Comparison of ENCODE assay signal across 9 mouse cellular contexts in genomic region chr11:96969746-96970145, GRCm38 (mm10). TPM values are rescaled to one million over a fixed set of nuclear protein-coding genes. Genes with fewer than 3 reads are reported as not detected.
DNase-seq lines count a peak whose midpoint lies in the region; ATAC-seq and TF ChIP-seq lines count a peak whose summit lies in the region.
"Had no signal": no experiment of that assay in that cellular context is flagged by ENCODE, and none has a peak within 500 bp of the region (broad histone marks: within the 10 kb centered on the region; RNA-seq: fewer than 3 reads in every experiment).

No protein-coding gene starts in this region.

- H3K27ac ChIP-seq in forebrain, embryonic 10.5 days, result 0 out of 2 replicates have a peak overlapping the region, but pooled peaks have one; percentile 17
- no peak overlapping the region for H3K27ac ChIP-seq in forebrain, embryonic 11.5 days (ENCODE audit: low read depth, low read length)

- H3K4me2 ChIP-seq in forebrain, embryonic 11.5 days (ENCODE audit: low read depth, low read length, severe bottlenecking), result no peak overlapping the region

- H3K36me3 ChIP-seq in forebrain, embryonic 10.5 days (replicated peaks), result peaks cover 10% of the 10 kb centered on the region
- no peaks in the 10 kb centered on the region for H3K36me3 ChIP-seq in forebrain, embryonic 11.5 days (ENCODE audit: control insufficient read depth, insufficient read depth, low read length)

- WGBS in forebrain, embryonic 10.5 days, result 93% methylated on average over 1 of the region's 1 CpGs
- 94% methylated on average over 1 of the region's 1 CpGs for WGBS in forebrain, embryonic 11.5 days
- WGBS in lung, adult 2 months, result 12% methylated on average over 1 of the region's 1 CpGs

- no peak for TF ChIP-seq CTCF in lung, adult 2 months (IDR thresholded peaks at IDR 0.05; ENCODE audit: insufficient read depth, low read length)

- ATAC-seq in forebrain, embryonic 11.5 days (replicated peaks; ENCODE audit: low FRiP score), result no peak

- no peak overlapping the region; the same call in 1 of the 2 replicates for H3K4me3 ChIP-seq in forebrain, embryonic 10.5 days
- H3K4me3 ChIP-seq in forebrain, embryonic 11.5 days (ENCODE audit: low read depth, low read length), result no peak overlapping the region
- no peak overlapping the region for H3K4me3 ChIP-seq in lung, adult 2 months (replicated peaks; ENCODE audit: extremely low read depth, low read depth, low read length)

- DNase-seq in forebrain, embryonic 10.5 days (ENCODE audit: extremely low spot score, low spot score), result no peak
- no peak for DNase-seq in forebrain, embryonic 11.5 days (ENCODE audit: low spot score)
- DNase-seq in adipocyte (ENCODE audit: low spot score), result peak; percentile 94
- peak; percentile 91 for DNase-seq in gastrocnemius, postnatal 25 days
- peak; percentile 61 for DNase-seq in kidney, adult 18-20 months
- peak; percentile 47 for DNase-seq in lung, adult 2 months
- DNase-seq in layer of hippocampus, adult 9-10 months (ENCODE audit: low spot score), result no peak
- no peak for DNase-seq in urinary bladder, postnatal 10 days (ENCODE audit: low spot score)

- H3K9me3 ChIP-seq in forebrain, embryonic 10.5 days, result no peaks in the 10 kb centered on the region
- H3K9me3 ChIP-seq in forebrain, embryonic 11.5 days (ENCODE audit: control insufficient read depth, low read length), result no peaks in the 10 kb centered on the region

- no peaks in the 10 kb centered on the region for H3K27me3 ChIP-seq in forebrain, embryonic 10.5 days (ENCODE audit: poor library complexity, severe bottlenecking)
- H3K27me3 ChIP-seq in forebrain, embryonic 11.5 days (ENCODE audit: control insufficient read depth, insufficient read depth, low read length), result no peaks in the 10 kb centered on the region
- H3K27me3 ChIP-seq: CH12.LX had no signal

- H3K4me1 ChIP-seq in forebrain, embryonic 10.5 days, result peaks cover 29% of the 10 kb centered on the region
- 0 out of 2 replicates have a peak, but pooled peaks cover 2% of the 10 kb centered on the region for H3K4me1 ChIP-seq in forebrain, embryonic 11.5 days (replicated peaks; ENCODE audit: control insufficient read depth, insufficient read depth, low read length)
- peaks cover 51% of the 10 kb centered on the region for H3K4me1 ChIP-seq in lung, adult 2 months (ENCODE audit: control insufficient read depth, insufficient read depth, low read length)

- H3K9ac ChIP-seq in forebrain, embryonic 11.5 days (ENCODE audit: low read length), result no peak overlapping the region

- TF ChIP-seq POLR2A in lung, adult 2 months (IDR thresholded peaks at IDR 0.05; ENCODE audit: borderline replicate concordance, extremely low read depth, low read depth, low read length), result no peak

RNA-seq across cellular contexts. Expression of gene Sp2, which starts 13.0 kb away (rescaled TPM):
- 29.7 and 30.9 TPM in 2 replicates for polyA plus RNA-seq in forebrain, embryonic 10.5 days (2016; fragmentation: Nextera tagmentation; extraction: Ambion mirVana)
- 30.9 and 31.0 TPM in 2 replicates for polyA plus RNA-seq in forebrain, embryonic 11.5 days (2014; fragmentation: Nextera tagmentation; extraction: Ambion mirVana)
- total RNA-seq in gastrocnemius, postnatal 25 days (2021), result 1 to 10 TPM; 8.9 to 9.0 TPM
- polyA plus RNA-seq in lung, adult 2 months (2012; rRNA removed), result 23.1 and 26.3 TPM in 2 replicates

RNA-seq across cellular contexts. Expression of gene Pnpo, which starts 26.0 kb away (rescaled TPM):
- 36.8 and 40.7 TPM in 2 replicates for polyA plus RNA-seq in forebrain, embryonic 10.5 days (2016; fragmentation: Nextera tagmentation; extraction: Ambion mirVana)
- polyA plus RNA-seq in forebrain, embryonic 11.5 days (2014; fragmentation: Nextera tagmentation; extraction: Ambion mirVana), result 24.8 and 28.8 TPM in 2 replicates
- total RNA-seq in gastrocnemius, postnatal 25 days (2021), result 1 to 10 TPM; 7.0 to 8.3 TPM
- 20.7 and 24.0 TPM in 2 replicates for polyA plus RNA-seq in lung, adult 2 months (2012; rRNA removed)

RNA-seq across cellular contexts. Expression of gene Prr15l, which starts 41.8 kb away (rescaled TPM):
- polyA plus RNA-seq in forebrain, embryonic 10.5 days (2016; fragmentation: Nextera tagmentation; extraction: Ambion mirVana), result 0.36 and 0.40 TPM in 2 replicates
- polyA plus RNA-seq in forebrain, embryonic 11.5 days (2014; fragmentation: Nextera tagmentation; extraction: Ambion mirVana), result 0.25 and 0.29 TPM in 2 replicates
- total RNA-seq in gastrocnemius, postnatal 25 days (2021), result not detected
- 56.2 and 69.8 TPM in 2 replicates for polyA plus RNA-seq in lung, adult 2 months (2012; rRNA removed)

RNA-seq across cellular contexts. Expression of gene Sp6, which starts 43.4 kb away (rescaled TPM):
- polyA plus RNA-seq in forebrain, embryonic 10.5 days (2016; fragmentation: Nextera tagmentation; extraction: Ambion mirVana), result 1.8 and 2.1 TPM in 2 replicates
- polyA plus RNA-seq in forebrain, embryonic 11.5 days (2014; fragmentation: Nextera tagmentation; extraction: Ambion mirVana), result 0.17 TPM in 1 of 2 replicates, not detected in the other
- total RNA-seq in gastrocnemius, postnatal 25 days (2021), result under 1 TPM in 1 of 2 experiments, not detected in 1; 0.10 TPM
- 5.0 and 8.5 TPM in 2 replicates for polyA plus RNA-seq in lung, adult 2 months (2012; rRNA removed)

RNA-seq across cellular contexts. Expression of gene Cdk5rap3, which starts 53.5 kb away (rescaled TPM):
- polyA plus RNA-seq in forebrain, embryonic 10.5 days (2016; fragmentation: Nextera tagmentation; extraction: Ambion mirVana), result 107 and 111 TPM in 2 replicates
- 83.4 and 94.0 TPM in 2 replicates for polyA plus RNA-seq in forebrain, embryonic 11.5 days (2014; fragmentation: Nextera tagmentation; extraction: Ambion mirVana)
- total RNA-seq in gastrocnemius, postnatal 25 days (2021), result 10 to 100 TPM; 22.3 to 23.0 TPM
- 25.4 and 30.1 TPM in 2 replicates for polyA plus RNA-seq in lung, adult 2 months (2012; rRNA removed)

Comparison
In these comparisons a context has a peak if more than half of its experiments do, and no peak if none do; other contexts are left out.
1. DNase-seq: peak in adipocyte (single experiment), gastrocnemius, postnatal 25 days (single experiment), kidney, adult 18-20 months (single experiment) and lung, adult 2 months (single experiment); none in forebrain, embryonic 10.5 days (single experiment), forebrain, embryonic 11.5 days (single experiment), layer of hippocampus, adult 9-10 months (single experiment) and urinary bladder, postnatal 10 days (single experiment).
2. RNA of gene Prr15l, which starts 41.8 kb away (polyA plus RNA-seq): 56.2 to 69.8 TPM in lung, adult 2 months; 0.36 to 0.40 TPM in forebrain, embryonic 10.5 days and 0.25 to 0.29 TPM in forebrain, embryonic 11.5 days; every median in the first group is over 10 times any median in the second.